In the genomic region with DNA sequence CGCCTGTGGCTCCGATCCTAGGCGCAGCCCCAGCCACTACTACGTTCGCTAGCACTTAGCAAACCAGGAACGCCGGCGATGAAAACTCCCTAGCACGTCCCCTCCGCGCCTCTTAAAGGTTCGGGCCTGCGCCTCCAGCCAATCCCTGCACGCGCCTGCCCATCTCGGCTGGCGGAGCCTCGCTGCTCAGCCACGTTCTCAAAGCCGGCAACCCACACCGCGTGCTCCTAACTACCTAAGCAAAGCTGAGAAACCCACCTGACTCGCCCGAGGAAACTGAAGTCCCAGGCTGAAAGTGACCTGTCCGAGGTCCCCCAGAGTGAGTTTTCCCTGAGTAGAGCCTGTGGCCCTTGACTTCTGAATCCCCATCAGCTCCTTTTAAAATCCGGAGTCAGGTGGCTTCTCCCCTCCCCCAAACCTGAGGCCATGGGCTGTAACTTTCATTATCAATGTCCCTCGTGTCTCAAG, we compare ENCODE assay signal across 8 mouse cellular contexts. TPM values are rescaled to one million over a fixed set of nuclear protein-coding genes. Genes with fewer than 3 reads are reported as not detected.
DNase-seq lines count a peak whose midpoint lies in the region; ATAC-seq lines count a peak whose summit lies in the region.

Gene Mfsd2a (minus strand): TSS at position 89 of the 468 bp plus-strand sequence.

- H3K9me3 ChIP-seq in forebrain, embryonic 11.5 days (ENCODE audit: control insufficient read depth, low read length), result no peaks in the 10 kb centered on the region
- H3K9me3 ChIP-seq in liver, embryonic 16.5 days (replicated peaks; ENCODE audit: control insufficient read depth, low read length), result no peaks in the 10 kb centered on the region
- H3K9me3 ChIP-seq in neural tube, embryonic 12.5 days, result no peaks in the 10 kb centered on the region

- peak; percentile 84 for ATAC-seq in forebrain, embryonic 11.5 days (replicated peaks; ENCODE audit: low FRiP score)
- ATAC-seq in liver, embryonic 16.5 days (ENCODE audit: low read depth), result peak; percentile 21; the same call in 1 of the 2 replicates
- ATAC-seq in neural tube, embryonic 12.5 days (ENCODE audit: low FRiP score, low read depth), result peak; percentile 69

- H3K4me1 ChIP-seq in forebrain, embryonic 11.5 days (replicated peaks; ENCODE audit: control insufficient read depth, insufficient read depth, low read length), result peaks cover 28% of the 10 kb centered on the region
- peaks cover 2% of the 10 kb centered on the region for H3K4me1 ChIP-seq in liver, embryonic 16.5 days (ENCODE audit: control insufficient read depth, low read depth, low read length)
- peaks cover 25% of the 10 kb centered on the region for H3K4me1 ChIP-seq in neural tube, embryonic 12.5 days

- no peaks in the 10 kb centered on the region for H3K27me3 ChIP-seq in forebrain, embryonic 11.5 days (ENCODE audit: control insufficient read depth, insufficient read depth, low read length)
- peaks cover 53% of the 10 kb centered on the region for H3K27me3 ChIP-seq in liver, embryonic 16.5 days (ENCODE audit: control insufficient read depth, insufficient read depth, low read depth, low read length)
- 0 out of 2 replicates have a peak, but pooled peaks cover 5% of the 10 kb centered on the region for H3K27me3 ChIP-seq in neural tube, embryonic 12.5 days (replicated peaks)

- peak within 1 kb of the TSS; percentile 37; the same call in 1 of the 2 replicates for H3K27ac ChIP-seq in forebrain, embryonic 11.5 days (ENCODE audit: low read depth, low read length)
- H3K27ac ChIP-seq in liver, embryonic 16.5 days (ENCODE audit: low read length), result no peak within 1 kb of the TSS
- no peak within 1 kb of the TSS for H3K27ac ChIP-seq in neural tube, embryonic 12.5 days

- H3K9ac ChIP-seq in forebrain, embryonic 11.5 days (ENCODE audit: low read length), result peak within 1 kb of the TSS; percentile 87
- no peak within 1 kb of the TSS for H3K9ac ChIP-seq in liver, embryonic 16.5 days (ENCODE audit: low read depth, low read length)
- peak within 1 kb of the TSS; percentile 64 for H3K9ac ChIP-seq in neural tube, embryonic 12.5 days

- no peaks in the 10 kb centered on the region; the same call in 1 of the 2 replicates for H3K36me3 ChIP-seq in forebrain, embryonic 11.5 days (ENCODE audit: control insufficient read depth, insufficient read depth, low read length)
- no peaks in the 10 kb centered on the region for H3K36me3 ChIP-seq in liver, embryonic 16.5 days (ENCODE audit: control insufficient read depth, insufficient read depth)
- 0 out of 2 replicates have a peak, but pooled peaks cover 2% of the 10 kb centered on the region for H3K36me3 ChIP-seq in neural tube, embryonic 12.5 days

- peak within 1 kb of the TSS; percentile 72 for H3K4me3 ChIP-seq in forebrain, embryonic 11.5 days (ENCODE audit: low read depth, low read length)
- H3K4me3 ChIP-seq in liver, embryonic 16.5 days (ENCODE audit: low read depth, low read length), result peak within 1 kb of the TSS; percentile 49
- H3K4me3 ChIP-seq in neural tube, embryonic 12.5 days, result peak within 1 kb of the TSS; percentile 59

- peak within 1 kb of the TSS; percentile 94 for H3K4me2 ChIP-seq in forebrain, embryonic 11.5 days (ENCODE audit: low read depth, low read length, severe bottlenecking)
- H3K4me2 ChIP-seq in liver, embryonic 16.5 days (ENCODE audit: low read depth, low read length), result peak within 1 kb of the TSS; percentile 66
- peak within 1 kb of the TSS; percentile 88 for H3K4me2 ChIP-seq in neural tube, embryonic 12.5 days (replicated peaks)

- under 1% methylated on average over 27 of the region's 27 CpGs for WGBS in forebrain, embryonic 11.5 days
- 2% methylated on average over 27 of the region's 27 CpGs for WGBS in large intestine, adult 2 months
- under 1% methylated on average over 27 of the region's 27 CpGs for WGBS in liver, embryonic 16.5 days (ENCODE audit: insufficient replicate concordance)
- under 1% methylated on average over 27 of the region's 27 CpGs for WGBS in neural tube, embryonic 12.5 days

- peak; percentile 74 for DNase-seq in CD4-positive, CD25-positive, alpha-beta regulatory T cell, adult 2 months (ENCODE audit: low read depth, low spot score)
- peak; percentile 84 for DNase-seq in adrenal gland, adult 2 months
- DNase-seq in forebrain, embryonic 11.5 days (ENCODE audit: low spot score), result peak; percentile 90
- peak; percentile 53 to 54 for DNase-seq in heart, postnatal 36 days
- DNase-seq in large intestine, adult 2 months (ENCODE audit: low read depth, low spot score), result no peak
- DNase-seq in thymus, postnatal 14 days, result peak; percentile 57

- intact Hi-C loops in heart, postnatal 36 days (cut with DNase I), result no loop called here

RNA-seq across cellular contexts. Expression of gene Mfsd2a, which starts in this region (rescaled TPM):
- total RNA-seq in adrenal gland, adult 2 months (2021), result 10 to 100 TPM in 1 of 2 experiments, 1 to 10 TPM in 1; 3.7 to 28.5 TPM
- polyA plus RNA-seq in adrenal gland, adult 2 months (2012; rRNA removed), result 0.46 and 0.62 TPM in 2 replicates
- 22.5 TPM in 2 replicates for polyA plus RNA-seq in forebrain, embryonic 11.5 days (2014; fragmentation: Nextera tagmentation; extraction: Ambion mirVana)
- total RNA-seq in heart, postnatal 36 days (2021), result under 1 TPM in 1 of 2 experiments, not detected in 1; 0.42 TPM
- polyA plus RNA-seq in large intestine, adult 2 months (2012; rRNA removed), result 17.2 and 20.2 TPM in 2 replicates
- 0.08 TPM in 1 of 2 replicates, not detected in the other for polyA plus RNA-seq in liver, embryonic 16.5 days (2015; fragmentation: Nextera tagmentation; extraction: Ambion mirVana)
- polyA plus RNA-seq in neural tube, embryonic 12.5 days (2016; fragmentation: Nextera tagmentation; extraction: Ambion mirVana), result 21.4 and 22.0 TPM in 2 replicates

Comparison
In these comparisons a context has a peak if more than half of its experiments do, and no peak if none do; other contexts are left out.
1. RNA of gene Mfsd2a (polyA plus RNA-seq): 22.5 TPM in forebrain, embryonic 11.5 days, 21.4 to 22.0 TPM in neural tube, embryonic 12.5 days and 17.2 to 20.2 TPM in large intestine, adult 2 months; 0.46 to 0.62 TPM in adrenal gland, adult 2 months and 0.08 TPM in liver, embryonic 16.5 days; every median in the first group is over 10 times any median in the second.
2. Peak in DNase-seq in heart, postnatal 36 days; RNA of the gene not detected or under 1 TPM.
3. Peak in ATAC-seq, H3K4me3 ChIP-seq and H3K4me2 ChIP-seq in liver, embryonic 16.5 days; RNA of the gene not detected or under 1 TPM.
4. ATAC-seq: peak in every context shown above with its lines; median percentile 84 in forebrain, embryonic 11.5 days; 69 in neural tube, embryonic 12.5 days; 21 in liver, embryonic 16.5 days.
5. Peak in every context shown above with its lines, with median percentiles within 50 percentile points of each other: H3K4me2 ChIP-seq and H3K4me3 ChIP-seq.